Mouse (Mus musculus) brown adipose tissue, adult 24 weeks (tissue): ENCODE data around the gene Usp44. TPM values are rescaled to one million over a fixed set of nuclear protein-coding genes. Genes with fewer than 3 reads are reported as not detected.
"Not testable (repeated sequence)": the region's sequence is repeated elsewhere in the genome, so short reads cannot be mapped to it uniquely, and the experiment has no call there.

ENCODE experiments used
- H3K27ac ChIP-seq: fragments of 200-500 bp; replicated peaks from 2 replicates; pipeline ENCODE4 v1.5.1; 2012; ENCODE audit warnings: low read depth, mild to moderate bottlenecking, low read length
- H3K4me1 ChIP-seq: fragments of 200-500 bp; 2 replicates; pipeline ENCODE4 v1.6.1; 2012; ENCODE audit warnings: low read length, mixed read lengths; ENCODE audit not compliant: control insufficient read depth, insufficient read depth, insufficient read length
- H3K4me3 ChIP-seq: fragments of 200-500 bp; 2 replicates; pipeline ENCODE4 v1.5.1; 2012; ENCODE audit warnings: low read depth, mild to moderate bottlenecking, low read length, moderate library complexity; ENCODE audit not compliant: insufficient read depth
- polyA plus RNA-seq: library from polyadenylated mRNA; stranded (reverse); fragments of >200 nt; gene quantifications from 2 replicates; pipeline ENCODE4 v1.2.4, GENCODE M21; 2012; ENCODE audit not compliant: missing spikeins, insufficient read depth, insufficient read length

Usp44 gene
- polyA plus RNA-seq, 1 experiment: not detected

DNA sequence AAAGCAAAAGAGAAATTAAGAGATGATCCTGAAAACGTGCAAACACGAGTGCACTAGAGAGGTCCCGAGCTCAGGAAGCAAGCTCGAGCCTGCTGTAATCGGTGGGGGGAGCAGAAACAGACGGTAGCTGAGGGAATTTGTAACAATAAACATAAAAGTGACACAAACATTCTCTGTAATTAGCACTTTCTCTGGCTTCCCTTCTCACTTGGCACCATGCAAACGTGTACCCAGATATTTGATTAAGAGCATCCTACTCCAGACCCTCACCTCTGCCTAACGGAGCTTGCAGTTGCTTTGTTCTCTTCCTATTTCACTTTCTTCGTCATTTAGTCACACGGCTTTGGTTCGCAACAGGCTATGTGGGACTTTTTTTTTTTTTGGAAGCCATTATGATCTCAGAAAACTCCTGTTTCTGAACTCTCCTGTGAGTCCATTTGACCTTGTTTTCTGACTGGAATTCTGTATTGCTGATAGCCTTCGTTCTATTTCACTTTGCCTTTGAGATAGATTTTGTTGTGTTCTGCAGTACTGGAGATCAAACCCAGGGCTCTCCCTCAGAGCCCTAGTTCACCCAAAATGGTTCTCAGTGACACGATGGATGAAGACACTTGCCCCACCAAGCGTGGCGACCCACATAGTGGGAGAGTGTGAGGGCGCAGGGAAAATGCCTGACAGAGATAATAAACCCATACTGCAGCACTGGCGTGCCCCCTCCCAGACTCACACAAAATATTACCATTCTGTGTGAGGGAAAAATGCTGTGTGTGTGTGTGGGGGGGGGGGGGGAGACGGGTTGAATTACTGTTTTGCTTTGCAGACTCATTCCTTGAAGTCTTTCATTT is 597 bp downstream of the Usp44 start:
- H3K27ac ChIP-seq: no peak overlapping the region
- H3K4me3 ChIP-seq: peak overlapping the region; percentile 17; the same call in 1 of the 2 replicates
- H3K4me1 ChIP-seq: no peaks in the 10 kb centered on the region

DNA sequence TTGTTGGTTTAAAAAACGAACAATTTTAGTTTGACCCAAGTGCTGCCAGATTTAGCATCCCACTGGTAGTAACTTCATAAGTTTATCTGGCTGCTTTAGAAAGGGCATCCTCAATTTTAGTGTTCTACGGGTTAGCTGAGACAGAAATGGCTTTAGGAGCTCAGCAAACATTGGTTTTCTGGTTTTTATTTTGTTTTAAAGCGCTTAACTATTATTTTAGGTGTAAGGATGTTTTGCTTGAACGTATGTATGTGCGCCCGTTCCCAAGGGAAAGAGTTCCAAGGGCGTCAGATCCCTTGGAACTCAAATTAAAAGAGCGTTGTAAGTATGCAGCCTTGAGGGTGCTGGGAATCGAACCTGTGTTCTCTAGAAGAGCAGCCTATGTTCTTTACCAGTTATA is 1.5 kb downstream of the Usp44 start:
- no peaks in the 10 kb centered on the region for H3K4me1 ChIP-seq
- H3K4me3 ChIP-seq: no peak overlapping the region
- H3K27ac ChIP-seq: no peak overlapping the region

DNA sequence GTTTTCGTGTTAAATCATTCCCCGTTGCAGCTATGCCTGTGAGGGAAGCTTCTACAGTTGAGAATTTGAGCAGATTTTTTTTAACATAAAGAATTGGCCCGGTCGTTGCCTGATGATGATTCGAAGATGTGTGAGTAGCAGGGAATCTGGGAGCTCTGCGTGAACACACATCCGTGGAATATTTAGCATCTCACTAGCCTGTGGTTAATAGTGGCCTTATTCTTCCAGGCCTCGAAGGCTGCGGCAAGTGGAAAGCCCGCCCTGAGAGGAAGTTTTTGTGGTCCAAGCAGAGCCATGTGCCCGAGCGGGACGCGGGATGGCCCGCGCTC is 2.0 kb downstream of the Usp44 start:
- Histone ChIP-seq H3K27ac (no peak overlapping the region), H3K4me3 (peak overlapping the region; percentile 64), H3K4me1 (no peaks in the 10 kb centered on the region)

DNA sequence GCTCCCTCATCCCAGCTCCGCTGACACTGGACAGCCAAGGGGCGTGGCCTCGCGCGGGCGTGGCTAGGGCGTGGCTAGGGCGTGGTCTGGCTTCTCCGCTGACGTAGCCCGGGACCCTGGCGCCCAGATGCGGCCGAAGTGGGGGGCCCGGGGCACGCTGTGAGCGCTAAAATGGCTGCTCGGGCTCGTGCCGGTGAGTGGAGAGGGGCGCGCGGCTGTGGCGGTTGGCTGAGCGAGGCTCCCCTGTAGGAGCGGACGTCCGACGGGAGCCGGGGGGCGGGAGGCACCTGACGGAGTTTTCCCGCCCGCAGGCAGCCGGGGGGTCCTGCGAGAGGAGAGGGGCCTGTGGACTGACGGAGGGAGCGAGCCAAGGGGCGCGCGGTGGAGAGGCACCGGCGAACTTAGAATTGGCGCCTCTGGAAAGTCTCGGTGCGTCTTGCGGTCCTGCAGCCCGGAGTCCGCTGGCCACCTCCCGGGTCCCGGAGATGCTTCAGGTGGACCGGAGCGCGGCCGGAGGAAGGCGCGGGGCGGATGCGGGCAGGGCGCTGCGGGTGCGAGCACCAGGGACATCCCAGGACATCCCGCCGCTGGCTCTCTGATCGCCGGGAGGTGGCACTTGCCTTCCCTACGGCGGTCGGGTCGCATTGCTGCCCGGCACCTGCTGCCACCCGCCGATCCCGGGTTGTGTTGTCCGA is 2.5 kb downstream of the Usp44 start:
- H3K4me3 ChIP-seq: peak overlapping the region; percentile 64
- H3K27ac ChIP-seq: no peak overlapping the region
- H3K4me1 ChIP-seq: no peaks in the 10 kb centered on the region

DNA sequence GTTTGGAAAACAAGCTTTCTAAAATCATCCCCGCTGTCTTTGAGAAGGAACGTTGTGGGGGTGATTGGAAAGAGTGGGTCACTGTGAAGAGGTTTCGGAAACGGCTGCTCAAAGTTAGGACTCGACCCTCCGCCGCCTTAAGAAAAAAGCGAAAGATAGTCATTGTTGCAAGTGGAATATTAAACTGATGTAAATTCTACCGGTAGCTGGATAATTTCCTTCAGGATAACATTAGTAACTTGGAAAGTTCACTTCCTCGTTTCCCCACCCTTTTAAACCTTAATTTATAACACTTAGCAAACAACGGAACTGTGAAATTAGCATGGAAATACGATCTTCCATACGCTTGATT is 3.0 kb downstream of the Usp44 start:
- Histone ChIP-seq H3K27ac (no peak overlapping the region), H3K4me3 (peak overlapping the region; percentile 64), H3K4me1 (no peaks in the 10 kb centered on the region)

DNA sequence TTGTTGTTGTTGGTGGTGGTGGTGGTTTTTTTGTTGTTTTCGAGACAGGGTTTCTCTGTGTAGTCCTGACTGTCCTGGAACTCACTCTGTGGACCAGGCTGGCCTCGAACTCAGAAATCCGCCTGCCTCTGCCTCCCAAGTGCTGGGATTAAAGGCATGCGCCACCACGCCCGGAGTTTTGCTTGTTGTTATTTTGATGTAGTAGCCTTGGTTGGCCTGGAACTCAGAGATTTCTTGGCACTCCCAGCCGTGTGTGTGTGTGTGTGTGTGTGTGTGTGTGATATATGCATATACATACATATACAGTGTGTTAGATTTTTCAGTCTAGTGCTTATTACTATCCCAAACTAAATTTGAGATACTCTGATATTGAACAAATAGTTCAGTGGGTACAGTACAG is 3.8 kb downstream of the Usp44 start:
- H3K4me1 ChIP-seq, H3K27ac ChIP-seq, H3K4me3 ChIP-seq: not testable (repeated sequence)

DNA sequence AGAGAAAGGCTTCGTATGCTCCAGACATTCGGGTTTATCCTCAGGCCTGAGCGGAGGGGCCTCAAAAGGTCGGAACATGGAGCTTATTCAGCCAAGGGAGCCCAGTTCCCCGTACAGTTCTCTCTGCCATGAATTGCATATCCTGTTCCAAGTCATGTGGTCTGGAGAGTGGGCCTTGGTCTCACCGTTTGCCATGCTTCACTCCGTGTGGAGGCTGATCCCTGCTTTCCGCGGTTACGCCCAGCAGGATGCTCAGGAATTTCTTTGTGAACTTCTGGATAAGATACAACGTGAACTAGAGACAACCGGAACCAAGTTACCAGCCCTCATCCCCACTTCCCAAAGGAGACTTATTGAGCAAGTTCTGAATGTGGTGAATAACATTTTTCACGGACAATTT is 15.4 kb downstream of the Usp44 start:
- Histone ChIP-seq H3K4me1 (no peaks in the 10 kb centered on the region), H3K27ac (no peak overlapping the region), H3K4me3 (no peak overlapping the region)

DNA sequence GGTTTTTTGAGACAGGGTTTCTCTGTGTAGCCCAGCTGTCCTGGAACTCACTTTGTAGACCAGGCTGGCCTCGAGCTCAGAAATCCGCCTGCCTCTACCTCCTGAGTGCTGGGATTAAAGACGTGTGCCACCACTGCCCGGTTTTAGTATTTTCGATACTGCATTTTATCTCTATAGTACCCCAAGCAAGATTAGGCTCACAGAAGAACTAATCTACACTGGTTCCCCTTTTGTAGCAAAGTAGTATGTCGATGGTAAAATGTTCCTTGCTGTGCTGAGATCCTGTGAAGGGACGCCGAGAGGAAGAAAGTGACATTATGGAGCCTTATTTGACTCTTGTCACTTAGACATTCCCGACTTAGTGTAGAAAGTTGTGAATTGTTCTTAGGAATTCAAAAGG is 23.8 kb downstream of the Usp44 start:
- no peaks in the 10 kb centered on the region for H3K4me1 ChIP-seq
- no peak overlapping the region for H3K4me3 ChIP-seq
- no peak overlapping the region for H3K27ac ChIP-seq

DNA sequence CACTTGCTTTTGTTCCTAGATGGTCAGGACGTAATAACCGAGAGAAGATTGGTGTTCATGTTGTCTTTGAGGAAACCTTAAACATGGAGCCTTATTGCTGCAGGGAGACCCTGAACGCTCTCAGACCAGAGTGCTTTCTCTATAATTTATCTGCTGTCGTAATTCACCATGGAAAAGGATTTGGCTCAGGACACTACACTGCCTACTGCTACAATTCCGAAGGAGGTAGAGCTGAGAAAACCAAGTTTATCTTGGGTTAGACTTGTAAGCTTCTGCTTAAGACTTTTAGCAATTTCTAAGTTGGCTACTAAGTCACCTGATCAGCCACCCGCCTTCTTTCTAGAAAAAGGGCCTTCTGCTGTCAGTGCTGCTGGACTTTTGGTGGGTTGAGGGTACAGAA is 24.7 kb downstream of the Usp44 start:
- H3K4me3 ChIP-seq: no peak overlapping the region
- no peaks in the 10 kb centered on the region for H3K4me1 ChIP-seq
- H3K27ac ChIP-seq: no peak overlapping the region

DNA sequence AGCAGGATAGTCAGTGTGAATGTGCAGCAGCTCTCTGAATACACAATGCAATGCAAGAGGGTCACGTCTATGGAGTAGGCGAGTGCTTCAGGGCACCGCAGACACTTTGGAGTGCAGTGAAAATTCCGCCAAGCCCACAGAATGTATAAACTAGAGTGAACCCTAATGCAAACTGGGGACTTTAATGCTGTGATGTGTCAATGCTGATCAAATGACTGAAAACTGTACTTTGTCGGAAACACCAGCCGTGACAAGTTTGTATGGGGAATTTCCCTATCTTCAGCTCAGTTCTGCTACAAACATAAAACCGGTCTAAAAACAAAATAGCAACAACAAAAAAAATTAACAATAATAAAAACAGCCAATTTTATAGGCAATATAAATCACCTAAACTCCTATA is 37.0 kb downstream of the Usp44 start:
- Histone ChIP-seq H3K4me1 (no peaks in the 10 kb centered on the region), H3K4me3 (no peak overlapping the region), H3K27ac (no peak overlapping the region)

DNA sequence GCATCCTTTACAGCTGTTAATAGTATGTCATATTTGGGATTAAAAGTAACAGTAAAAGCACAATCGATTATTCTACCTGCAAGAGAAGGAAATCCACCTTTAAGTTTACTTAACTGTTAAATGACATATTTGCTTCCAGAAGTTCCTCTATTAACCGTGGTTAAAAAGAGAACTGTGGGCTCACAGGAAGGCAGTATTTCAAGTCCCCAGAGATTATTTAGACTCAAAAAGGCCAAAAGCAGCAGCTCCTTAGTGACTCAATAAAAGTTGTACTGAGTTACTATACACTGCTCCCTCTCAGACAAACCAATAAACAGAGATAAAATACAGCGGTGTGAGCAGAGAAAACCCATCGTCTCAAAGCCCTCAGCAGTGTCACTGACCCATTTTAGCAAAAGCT is 37.5 kb downstream of the Usp44 start:
- Histone ChIP-seq H3K4me1 (no peaks in the 10 kb centered on the region), H3K4me3 (no peak overlapping the region), H3K27ac (no peak overlapping the region)

DNA sequence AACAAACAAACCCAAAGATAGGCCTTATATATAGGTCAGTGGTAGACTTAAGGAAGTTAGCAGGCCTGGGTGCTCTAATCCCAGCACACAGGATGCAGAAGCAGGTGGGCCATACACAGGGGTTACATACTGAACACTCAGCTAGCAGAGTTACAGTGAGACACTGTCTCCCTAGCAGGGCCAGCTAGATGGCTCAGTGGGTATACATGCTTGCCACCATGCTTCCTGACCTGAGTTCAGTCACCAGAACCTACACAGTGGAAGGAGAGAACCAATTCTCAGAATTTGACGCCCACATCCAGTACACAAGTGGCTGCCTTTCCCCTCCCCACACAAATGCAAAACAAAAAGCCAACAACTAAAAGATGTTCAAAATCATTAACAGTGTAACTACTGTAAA is 45.4 kb downstream of the Usp44 start:
- H3K4me3 ChIP-seq: no peak overlapping the region
- peaks cover 3% of the 10 kb centered on the region; the same call in 1 of the 2 replicates for H3K4me1 ChIP-seq
- no peak overlapping the region for H3K27ac ChIP-seq

DNA sequence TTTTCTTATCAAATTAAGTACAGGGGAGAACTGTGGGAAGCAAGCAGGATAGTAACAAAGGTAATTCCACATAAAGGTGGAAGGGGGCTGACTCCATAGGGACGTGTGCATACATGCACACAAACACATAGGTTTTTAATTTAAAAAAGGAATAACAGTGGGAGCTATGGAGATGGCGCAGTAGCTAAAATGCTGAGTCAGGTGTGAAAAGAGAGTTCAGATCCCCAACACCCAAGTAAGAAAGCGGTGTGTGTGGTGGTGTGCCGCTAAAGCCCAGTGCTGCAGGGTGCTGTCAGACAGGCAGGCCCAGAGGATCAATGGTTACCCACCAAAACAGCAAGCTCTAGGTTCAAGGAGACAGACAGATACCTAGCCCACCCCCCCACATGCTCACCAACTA is 47.4 kb downstream of the Usp44 start:
- Histone ChIP-seq H3K4me1 (peaks cover 5% of the 10 kb centered on the region; the same call in 1 of the 2 replicates), H3K4me3 (no peak overlapping the region), H3K27ac (no peak overlapping the region)

DNA sequence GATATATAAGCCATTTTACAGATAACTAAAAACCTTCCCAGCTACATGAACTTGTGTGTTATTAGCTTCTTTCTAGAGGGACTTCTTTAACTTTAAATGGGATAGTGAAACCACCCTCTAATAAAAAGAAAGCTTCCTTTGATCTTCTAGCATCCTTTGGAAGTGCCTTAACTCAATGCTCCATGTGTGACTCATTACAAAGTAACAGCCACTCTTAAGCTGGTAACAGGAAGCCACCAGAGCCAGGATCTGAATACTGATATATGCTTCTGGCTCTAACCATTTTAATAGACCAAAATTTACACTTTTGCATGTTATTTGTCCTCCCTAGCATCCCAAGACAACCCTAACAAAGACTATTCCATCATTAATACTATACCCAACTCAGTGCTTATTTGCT is 50.6 kb downstream of the Usp44 start:
- Histone ChIP-seq H3K4me3 (no peak overlapping the region), H3K27ac (no peak overlapping the region), H3K4me1 (peaks cover 6% of the 10 kb centered on the region; the same call in 1 of the 2 replicates)

DNA sequence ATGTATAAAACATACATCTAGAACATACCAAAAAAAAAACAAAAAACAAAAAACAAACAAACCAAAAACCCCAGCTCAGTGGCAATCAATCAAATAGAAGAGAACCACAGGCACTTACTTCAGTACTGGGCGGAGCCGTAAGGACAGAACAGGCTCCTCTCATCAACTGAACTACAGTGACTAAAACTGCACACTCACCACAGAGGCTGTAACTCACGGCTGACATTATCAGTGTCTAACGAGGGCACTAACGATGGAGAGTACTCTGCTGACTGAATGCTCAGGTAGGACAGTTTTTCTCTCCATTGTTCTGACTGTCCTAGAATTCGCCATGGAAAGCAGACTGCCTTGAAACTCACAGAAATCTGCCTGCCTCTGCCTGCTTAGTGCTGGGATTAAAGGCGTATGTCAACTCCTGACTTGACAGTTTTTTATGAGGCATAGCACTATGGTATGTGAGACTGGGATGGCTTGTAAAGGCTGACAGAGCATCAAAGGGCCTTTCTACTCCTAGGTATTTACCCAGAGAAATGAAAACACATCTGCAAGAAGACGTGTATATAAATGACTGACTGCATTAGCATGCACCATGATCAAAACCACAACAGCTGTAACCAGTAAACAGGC is 51.5 kb downstream of the Usp44 start:
- Histone ChIP-seq H3K4me3 (no peak overlapping the region), H3K4me1 (peaks cover 6% of the 10 kb centered on the region), H3K27ac (no peak overlapping the region)
